Mouse (Mus musculus) B cell, adult 67 days (primary cell): Measurements from ENCODE around the gene Gpha2. TPM values are rescaled to one million over a fixed set of nuclear protein-coding genes. Genes with fewer than 3 reads are reported as not detected.

Experiments used
- total RNA-seq, 2 experiments: library from RNA; stranded (reverse); gene quantifications; 4 replicates each; pipeline ENCODE4 v1.2.4; 2023

The Gpha2 gene
- not detected for total RNA-seq

GRCm38 (mm10) chr19:6226135-6226534 lies at the start of gene Gpha2:
TSS of gene Gpha2 (plus strand) at chr19:6226380.

DNA sequence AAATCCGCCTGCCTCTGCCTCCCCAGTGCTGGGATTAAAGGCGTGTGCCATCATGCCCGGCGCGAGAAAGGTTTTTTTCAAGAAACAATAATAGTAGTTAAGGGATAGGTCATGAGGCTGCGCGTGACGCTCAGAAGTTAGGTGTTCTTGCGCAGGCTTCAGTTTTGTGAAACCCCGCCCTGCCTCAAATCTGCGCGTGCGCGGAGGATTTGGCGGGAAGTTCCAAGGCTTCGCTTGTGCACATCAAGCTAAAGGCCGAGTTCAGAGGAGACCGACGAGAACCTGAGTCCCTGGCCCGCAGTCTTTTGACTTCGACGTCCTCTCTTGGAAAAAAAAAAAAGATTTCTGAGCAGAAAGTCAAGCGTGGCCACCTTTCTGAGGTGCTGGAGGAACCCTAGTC lies 42.0 kb upstream of the Gpha2 start, which contains the start of gene Majin:
TSS of gene Majin (plus strand) at position 258 of the 400 bp plus-strand sequence.

GRCm38 (mm10) chr19:6235084-6236052 lies 9.2 kb downstream of the Gpha2 start, which contains the start of gene Ppp2r5b:
TSS of gene Ppp2r5b (minus strand) at chr19:6235872.

GRCm38 (mm10) chr19:6241274-6242107 lies 15.3 kb downstream of the Gpha2 start, which contains the start of gene Atg2a:
TSS of gene Atg2a (plus strand) at chr19:6241668.

DNA sequence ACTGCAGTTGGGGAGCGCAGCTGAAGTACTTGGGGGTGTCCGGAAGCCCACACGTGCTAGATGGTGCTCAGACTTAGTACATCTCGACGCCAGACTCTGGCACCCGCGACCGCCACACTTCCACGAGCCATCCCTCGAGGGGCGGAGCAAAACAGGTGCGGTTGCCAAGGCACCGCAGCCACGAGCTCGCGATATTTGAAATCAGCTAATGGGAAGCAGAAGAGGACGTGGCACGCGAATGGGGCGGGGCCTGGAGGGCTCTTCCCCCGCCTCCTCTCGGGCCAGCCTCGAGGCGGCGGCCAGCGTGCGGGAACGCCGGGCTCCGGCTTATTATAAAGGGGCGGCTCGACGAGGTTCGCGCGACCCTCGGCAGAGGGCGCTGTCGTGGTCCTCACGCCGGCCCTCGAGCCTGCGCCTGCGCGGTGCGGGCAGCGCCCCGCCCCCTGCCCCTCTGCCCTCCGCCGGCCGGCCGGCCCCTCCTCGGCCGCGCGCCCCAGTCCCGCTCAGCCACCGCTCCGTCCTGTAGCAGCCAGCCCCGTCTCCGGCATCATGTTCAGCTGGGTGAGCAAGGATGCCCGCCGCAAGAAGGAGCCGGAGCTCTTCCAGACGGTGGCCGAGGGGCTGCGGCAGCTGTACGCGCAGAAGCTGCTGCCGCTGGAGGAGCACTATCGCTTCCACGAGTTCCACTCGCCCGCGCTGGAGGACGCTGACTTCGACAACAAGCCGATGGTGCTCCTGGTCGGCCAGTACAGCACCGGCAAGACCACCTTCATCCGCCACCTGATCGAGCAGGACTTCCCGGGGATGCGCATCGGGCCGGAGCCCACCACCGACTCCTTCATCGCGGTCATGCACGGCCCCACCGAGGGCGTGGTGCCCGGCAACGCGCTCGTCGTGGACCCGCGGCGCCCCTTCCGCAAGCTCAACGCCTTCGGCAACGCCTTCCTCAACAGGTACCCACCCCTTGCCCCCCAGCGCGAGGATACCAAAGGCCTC lies 50.5 kb downstream of the Gpha2 start, which contains the start of gene Ehd1:
TSS of gene Ehd1 (plus strand) at position 300 of the 996 bp plus-strand sequence.

Other genes starting within 250 kb of the Gpha2 start
- not detected for gene Slc22a20, start 240.2 kb upstream of the Gpha2 start, total RNA-seq
- gene Capn1, start 210.5 kb upstream of the Gpha2 start, total RNA-seq, result 100 to 1,000 TPM in 1 of 2 experiments, 10 to 100 TPM in 1; 97.9 to 103 TPM
- 100 to 1,000 TPM; 205 to 221 TPM for gene Syvn1, start 179.8 kb upstream of the Gpha2 start, total RNA-seq
- gene Mrpl49, start 168.6 kb upstream of the Gpha2 start, total RNA-seq, result 10 to 100 TPM; 24.4 to 30.4 TPM
- 1,000 to 10,000 TPM; 3,281 to 3,326 TPM for gene Fau, start 168.5 kb upstream of the Gpha2 start, total RNA-seq
- gene Znhit2, start 165.2 kb upstream of the Gpha2 start, total RNA-seq, result 10 to 100 TPM; 11.5 to 17.8 TPM
- 10 to 100 TPM; 11.2 to 16.4 TPM for gene Tm7sf2, start 158.0 kb upstream of the Gpha2 start, total RNA-seq
- gene Vps51, start 149.1 kb upstream of the Gpha2 start, total RNA-seq, result 100 to 1,000 TPM in 1 of 2 experiments, 10 to 100 TPM in 1; 83.4 to 105 TPM
- not detected for gene Tmem262, start 146.3 kb upstream of the Gpha2 start, total RNA-seq
- not detected for gene Gm28374, start 144.1 kb upstream of the Gpha2 start, total RNA-seq
- 10 to 100 TPM; 51.4 to 65.8 TPM for gene Zfpl1, start 141.4 kb upstream of the Gpha2 start, total RNA-seq
- 1 to 10 TPM; 1.6 TPM for gene Cdca5, start 141.4 kb upstream of the Gpha2 start, total RNA-seq
- gene AC131692.1, start 132.0 kb upstream of the Gpha2 start, total RNA-seq, result not detected
- gene Naaladl1, start 120.6 kb upstream of the Gpha2 start, total RNA-seq, result not detected
- gene Sac3d1, start 107.7 kb upstream of the Gpha2 start, total RNA-seq, result 1 to 10 TPM; 8.8 to 10.0 TPM
- gene Snx15, start 98.1 kb upstream of the Gpha2 start, total RNA-seq, result 10 to 100 TPM; 41.1 to 46.7 TPM
- gene Batf2, start 85.4 kb upstream of the Gpha2 start, total RNA-seq, result not detected
- 10 to 100 TPM; 31.4 to 32.2 TPM for gene Arl2, start 84.8 kb upstream of the Gpha2 start, total RNA-seq
- gene Majin, start 42.0 kb upstream of the Gpha2 start, total RNA-seq, result not detected
- 10 to 100 TPM; 25.7 to 33.0 TPM for gene Ppp2r5b, start 9.5 kb downstream of the Gpha2 start, total RNA-seq
- 100 to 1,000 TPM; 105 to 123 TPM for gene Atg2a, start 15.3 kb downstream of the Gpha2 start, total RNA-seq
- 100 to 1,000 TPM; 212 to 217 TPM for gene Ehd1, start 50.3 kb downstream of the Gpha2 start, total RNA-seq
- 1 to 10 TPM; 8.0 to 9.0 TPM for gene Cdc42bpg, start 80.1 kb downstream of the Gpha2 start, total RNA-seq
- 10 to 100 TPM; 42.3 to 45.0 TPM for gene Men1, start 108.6 kb downstream of the Gpha2 start, total RNA-seq
- gene Map4k2, start 114.8 kb downstream of the Gpha2 start, total RNA-seq, result 100 to 1,000 TPM; 638 TPM
- gene Sf1, start 137.3 kb downstream of the Gpha2 start, total RNA-seq, result 1,000 to 10,000 TPM in 1 of 2 experiments, 100 to 1,000 TPM in 1; 928 to 1,009 TPM
- gene Pygm, start 158.0 kb downstream of the Gpha2 start, total RNA-seq, result 10 to 100 TPM; 17.5 to 19.3 TPM
- gene Rasgrp2, start 173.0 kb downstream of the Gpha2 start, total RNA-seq, result 100 to 1,000 TPM; 737 to 900 TPM
- gene Nrxn2, start 192.4 kb downstream of the Gpha2 start, total RNA-seq, result 1 to 10 TPM in 1 of 2 experiments, under 1 TPM in 1; 0.70 to 1.1 TPM